Mouse (Mus musculus) cerebellum, postnatal 4 days (tissue): ENCODE measurements at regions not wholly inside any gene's neighbourhood (a gene's known extent, or its start where the extent isn't known, plus 50 kb on each side); places are given as distances from the start of the nearest gene placed in this dataset.
"Not testable (repeated sequence)": the region's sequence is repeated elsewhere in the genome, so short reads cannot be mapped to it uniquely, and the experiment has no call there.

Experiments
- DNase-seq, 2 experiments: peaks; one replicate each; pipeline ENCODE4 v3.0.0; 2022; ENCODE audit warnings: low spot score in 2 of 2, mixed read lengths in 1 of 2

DNA sequence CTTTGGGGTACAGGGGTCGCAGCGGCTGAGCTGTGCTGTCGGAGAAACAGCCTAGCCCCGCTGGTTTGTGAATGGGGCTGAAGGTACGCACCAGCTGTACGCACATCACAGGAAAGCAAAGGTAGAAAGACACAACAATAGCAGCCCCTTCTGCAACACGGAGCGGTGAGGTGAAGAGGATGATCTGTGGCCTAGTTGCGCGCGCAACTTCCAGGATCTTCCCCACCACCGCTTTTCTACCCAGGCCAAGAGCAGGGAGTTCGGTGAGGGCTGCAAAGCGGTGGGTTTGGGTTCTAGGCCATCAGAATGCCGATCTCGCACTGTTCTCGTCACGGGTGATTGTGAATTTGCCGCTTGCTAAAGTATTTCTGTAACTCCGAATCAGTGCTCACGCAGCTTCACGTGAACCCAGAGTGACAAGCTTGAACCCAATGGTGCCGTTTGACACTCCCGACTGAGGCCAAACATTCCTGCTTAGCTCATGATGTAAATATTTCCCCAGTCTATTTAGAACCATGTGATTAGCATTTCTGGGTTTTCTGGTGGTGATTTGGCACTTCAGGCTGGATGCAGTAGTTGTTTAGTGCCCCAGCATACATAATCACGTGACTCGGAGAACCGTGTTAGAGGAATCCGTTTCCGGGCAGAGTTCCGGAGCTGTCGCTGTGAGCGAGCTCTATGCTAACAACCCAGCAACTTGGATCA, 54.7 kb downstream of the Cryaa start:
- DNase-seq = no peak

DNA sequence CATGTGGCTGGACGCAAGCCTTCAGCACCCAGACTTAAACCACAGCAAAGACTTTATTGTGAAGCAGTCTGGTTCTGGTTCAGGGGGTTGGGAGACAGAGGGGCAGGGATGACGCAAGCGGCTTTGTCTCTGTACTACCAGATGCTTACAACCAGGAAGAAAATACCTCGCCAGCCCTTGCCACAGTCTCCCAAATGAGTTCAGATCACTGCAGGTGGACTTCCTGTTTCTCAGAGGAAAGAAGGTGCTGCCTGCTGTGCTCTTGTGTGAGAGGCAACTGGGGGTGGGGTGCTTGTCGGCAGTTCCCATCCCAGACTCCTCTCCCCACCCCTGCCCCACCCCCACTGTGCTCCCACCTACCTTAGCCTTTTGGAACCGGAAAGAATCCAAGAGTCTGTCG, 56.9 kb downstream of the Cryaa start:
- no peak for DNase-seq

DNA sequence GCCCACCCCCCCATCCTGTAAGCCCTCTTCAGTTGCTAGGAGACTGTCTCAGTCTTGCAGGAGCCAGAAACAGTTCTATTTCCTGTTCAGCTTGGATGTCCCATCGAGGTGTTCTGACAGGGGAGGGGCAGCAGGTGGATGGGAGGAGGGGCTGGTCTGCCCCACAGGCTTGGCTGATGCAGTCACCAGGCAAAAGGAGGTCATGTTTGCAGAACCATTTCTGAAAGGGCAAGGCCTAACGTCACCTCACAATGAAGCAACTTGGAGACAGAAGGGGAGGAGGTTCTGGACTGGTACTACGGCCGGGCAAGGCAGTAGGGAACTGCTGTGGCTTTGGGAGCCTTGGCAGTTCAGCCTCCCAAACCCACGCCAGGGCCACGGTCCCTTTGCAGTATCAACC, 59.1 kb downstream of the Cryaa start:
- DNase-seq = no peak

DNA sequence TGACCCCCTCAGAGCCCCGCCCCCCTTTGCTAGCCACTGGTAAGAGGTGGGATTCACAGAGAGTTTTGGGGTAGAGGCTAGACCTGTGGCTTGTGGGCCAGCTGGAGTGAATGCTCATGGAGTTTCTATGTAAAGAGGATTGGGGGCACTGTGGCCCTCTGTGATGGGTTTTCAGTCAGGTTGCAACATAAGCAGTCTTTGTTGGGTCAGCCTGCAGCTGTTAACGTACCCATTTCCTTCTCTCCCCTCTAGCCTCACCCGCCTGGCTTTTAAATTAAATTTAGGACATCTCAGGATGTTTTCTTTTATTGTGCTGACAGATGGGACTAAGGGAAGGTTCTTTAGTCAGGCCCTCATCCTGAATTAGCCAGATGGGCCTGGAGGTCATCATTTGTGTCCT, 60.6 kb downstream of the Cryaa start:
- DNase-seq = no peak

DNA sequence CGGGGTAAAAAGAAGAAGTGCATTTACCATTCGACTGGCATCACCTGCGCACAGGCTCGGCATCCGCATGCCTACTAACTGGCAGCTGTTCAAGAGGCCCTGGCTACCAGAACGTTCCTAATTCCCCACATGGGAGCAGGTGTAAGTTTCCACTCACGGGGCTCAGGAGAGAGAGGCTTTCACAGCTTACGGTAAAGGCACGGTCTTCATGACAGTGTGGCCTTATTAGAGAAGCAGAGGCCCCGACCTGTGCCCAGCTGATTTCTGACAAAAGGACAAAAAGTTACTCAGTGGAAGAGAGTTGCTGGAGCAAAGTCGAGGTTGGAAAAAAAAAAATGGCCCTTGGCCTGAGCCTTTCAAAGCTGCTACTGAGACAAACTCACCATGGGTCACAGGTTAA, 62.0 kb downstream of the Cryaa start:
- no peak for DNase-seq

DNA sequence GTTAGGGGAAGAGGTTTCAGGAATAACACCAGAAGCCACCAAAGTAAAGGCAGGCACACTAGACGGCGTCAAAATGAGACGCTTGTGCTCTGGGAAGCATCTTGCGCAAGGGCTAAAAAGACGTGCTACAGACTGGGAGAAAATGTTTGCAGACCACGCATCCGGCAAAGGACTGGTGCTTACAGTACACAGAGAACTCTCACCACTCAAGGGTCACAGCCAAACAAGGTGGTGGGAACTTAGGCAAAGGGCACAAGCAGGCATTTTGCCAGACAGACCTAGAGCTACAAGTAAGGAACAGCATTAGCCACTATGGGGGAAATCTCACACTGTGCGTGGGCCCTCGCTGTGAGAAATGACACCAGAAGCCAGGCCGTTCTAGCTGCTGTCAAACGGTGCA, 62.5 kb downstream of the Cryaa start:
- no peak for DNase-seq

DNA sequence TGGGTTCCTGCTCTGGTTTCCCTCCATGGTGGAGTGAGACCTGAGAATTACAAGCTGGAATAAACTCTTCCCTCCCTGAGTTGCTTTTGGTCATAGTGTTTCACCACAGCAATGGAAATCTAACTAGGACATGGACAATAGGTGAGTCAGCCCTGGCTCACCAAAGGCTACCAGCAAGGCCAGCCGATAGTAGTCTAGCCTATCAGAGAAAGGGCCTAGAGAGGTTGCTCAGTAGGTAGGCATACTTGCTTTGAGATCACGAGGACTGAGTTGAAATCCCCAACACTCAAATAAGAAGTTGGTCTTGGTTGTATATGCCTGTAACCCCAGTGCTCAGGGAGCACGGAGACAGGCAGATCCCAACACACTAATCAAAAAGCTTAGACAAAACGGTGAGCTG, 66.0 kb downstream of the Cryaa start:
- DNase-seq = no peak

DNA sequence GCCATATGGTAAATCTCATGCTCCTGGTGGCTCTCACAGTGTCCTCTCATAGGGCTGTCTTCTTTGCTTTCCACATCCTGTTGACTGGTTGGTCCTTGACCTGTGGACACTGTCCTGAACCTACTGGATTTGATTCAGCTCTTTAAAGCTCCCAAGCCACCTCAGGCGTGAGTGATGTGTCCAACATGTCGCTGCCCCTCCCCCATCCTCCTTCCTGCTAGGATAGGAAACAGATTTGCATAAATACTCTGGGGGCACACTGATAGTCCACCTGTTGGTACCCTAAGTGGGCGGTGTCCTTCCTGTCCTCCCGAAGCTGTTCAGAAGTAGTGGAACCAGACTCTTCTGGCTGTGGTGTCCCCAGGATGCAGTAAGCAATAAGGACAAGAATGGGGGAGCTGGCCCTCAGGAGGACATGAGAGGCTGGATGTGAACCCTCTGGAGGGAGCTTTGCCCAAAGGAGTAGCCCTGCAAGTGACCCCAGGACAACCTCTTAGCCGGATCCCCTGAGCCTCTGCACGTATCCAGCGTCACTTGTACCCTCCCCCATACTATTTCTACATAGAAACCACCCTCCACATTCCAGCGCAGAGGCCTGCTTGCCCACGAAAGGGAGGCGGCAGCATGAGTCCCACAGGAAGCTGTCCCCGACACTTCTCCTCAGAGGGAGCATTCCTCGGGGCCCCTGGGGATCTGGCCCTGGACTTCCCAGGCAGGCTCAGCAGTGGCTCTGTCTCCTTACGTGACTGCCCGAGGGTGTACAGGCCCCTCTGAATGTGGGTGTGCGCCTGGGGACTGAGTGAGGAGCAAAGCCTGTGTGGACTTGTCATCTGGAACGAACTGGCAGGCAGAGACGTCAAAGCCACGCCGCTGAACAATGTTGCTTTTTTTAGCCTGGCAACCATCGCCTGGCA, 68.8 kb downstream of the Cryaa start:
- DNase-seq = no peak

DNA sequence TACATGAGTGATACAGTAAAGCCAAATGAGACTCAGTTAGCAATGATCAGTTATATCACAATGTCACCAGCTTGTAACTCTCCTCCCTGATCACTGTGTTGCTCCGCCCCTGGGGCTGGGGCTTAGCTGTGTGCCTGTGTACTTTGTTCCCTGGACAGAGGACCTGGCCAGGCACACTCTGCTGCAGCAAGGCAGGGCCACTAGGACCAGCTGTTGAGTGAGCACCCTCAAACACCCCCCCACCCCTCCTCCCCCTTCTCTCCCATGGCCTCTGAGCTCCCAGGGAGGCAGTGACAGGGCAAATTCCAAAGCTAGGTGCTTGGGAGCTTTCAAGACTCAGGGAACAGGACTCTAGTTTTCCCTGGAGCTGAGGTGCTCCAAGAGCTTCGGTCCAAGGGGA, 70.0 kb downstream of the Cryaa start:
- DNase-seq = no peak

DNA sequence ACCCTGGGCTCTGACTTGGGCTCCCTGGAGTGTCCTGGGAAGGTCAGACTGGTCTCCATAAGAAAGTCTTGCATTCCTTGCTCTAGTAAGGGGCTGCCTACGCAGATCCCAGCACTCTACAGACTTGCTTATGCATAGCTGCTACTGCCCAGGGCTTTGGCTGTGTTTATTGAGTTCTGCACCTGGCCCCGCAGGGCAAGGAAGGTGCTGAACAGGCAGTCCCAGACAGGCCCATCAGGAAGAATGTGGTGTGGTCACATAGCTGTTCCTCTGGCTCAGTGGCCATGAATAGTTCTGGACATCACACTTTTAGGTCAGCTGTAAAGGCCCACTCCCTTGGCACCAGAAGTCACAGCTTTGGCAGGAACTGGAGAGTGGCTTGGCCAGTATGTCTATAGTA, 70.6 kb downstream of the Cryaa start:
- no peak for DNase-seq

DNA sequence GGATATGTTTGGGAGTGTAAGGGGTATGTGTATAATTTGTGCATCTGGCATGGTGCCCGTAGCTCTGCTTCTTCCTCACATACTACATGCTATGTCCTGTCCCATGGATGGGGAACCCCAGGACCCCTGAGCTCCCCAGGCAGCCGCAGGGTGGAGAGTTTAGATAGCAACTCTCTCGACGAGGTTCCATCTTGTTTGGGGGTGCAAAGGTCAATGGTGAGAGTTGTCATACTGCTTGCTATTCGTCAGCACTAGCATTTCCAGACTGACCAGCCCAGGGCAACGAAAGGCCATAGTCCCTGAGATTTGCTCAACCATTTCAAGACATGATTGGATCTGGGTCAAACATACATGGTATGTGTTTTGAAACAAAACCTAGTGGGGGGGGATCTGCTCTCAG, 71.4 kb downstream of the Cryaa start:
- no peak for DNase-seq

DNA sequence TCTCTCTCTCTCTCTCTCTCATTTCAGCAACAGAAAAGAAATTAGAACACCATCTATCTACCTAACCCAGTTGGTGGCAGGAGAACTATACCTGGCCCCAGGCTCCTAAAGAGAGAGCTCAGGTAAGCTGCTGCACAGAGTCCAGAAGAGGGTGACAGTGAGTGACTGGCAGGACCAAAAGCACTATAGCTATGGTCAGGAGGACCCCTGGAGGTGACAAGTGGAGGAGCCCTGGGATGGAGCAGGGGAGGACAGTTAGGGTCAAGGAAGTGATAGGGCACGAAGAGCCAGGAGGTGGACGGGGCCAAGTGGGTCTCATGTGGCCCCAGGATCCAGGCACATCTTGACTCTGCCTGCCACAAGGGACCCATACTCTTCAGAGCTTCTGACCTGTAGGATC, 73.7 kb downstream of the Cryaa start:
- DNase-seq = no peak

DNA sequence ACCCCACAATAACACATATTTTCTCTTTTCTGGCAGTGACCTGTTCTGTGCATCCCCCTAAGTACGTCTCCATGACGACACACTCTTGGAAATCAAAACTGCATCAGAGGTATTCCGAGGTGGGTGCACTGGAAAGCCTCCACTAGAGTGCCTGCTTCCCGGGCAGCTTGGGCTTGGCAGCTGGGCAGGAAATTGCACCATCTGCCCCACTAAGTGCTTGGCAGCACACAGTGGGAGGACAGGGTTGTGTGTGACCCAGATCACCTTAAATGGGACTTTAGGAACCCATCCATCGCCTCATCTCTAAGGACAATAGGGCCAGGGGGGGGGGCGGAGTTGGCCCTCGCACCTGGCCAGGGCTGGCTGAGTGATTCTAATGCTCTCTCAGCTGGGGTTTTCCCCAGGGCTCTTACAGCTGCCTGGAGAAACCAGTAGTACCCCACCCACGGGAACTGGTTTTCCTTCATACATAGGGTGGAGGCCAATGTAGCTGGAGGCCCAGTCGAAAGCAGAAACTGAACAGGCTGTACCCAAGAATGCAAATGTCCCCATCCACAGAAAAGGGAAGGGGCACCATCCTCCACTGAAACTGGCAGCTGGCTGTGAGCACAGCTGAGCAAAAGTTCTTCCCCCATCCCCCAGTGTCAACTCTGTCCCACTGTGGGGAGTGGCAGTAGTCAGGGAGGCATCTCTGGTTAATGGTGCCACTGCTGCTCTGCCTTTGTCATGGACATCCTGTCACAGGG, 75.7 kb downstream of the Cryaa start:
- DNase-seq = no peak

DNA sequence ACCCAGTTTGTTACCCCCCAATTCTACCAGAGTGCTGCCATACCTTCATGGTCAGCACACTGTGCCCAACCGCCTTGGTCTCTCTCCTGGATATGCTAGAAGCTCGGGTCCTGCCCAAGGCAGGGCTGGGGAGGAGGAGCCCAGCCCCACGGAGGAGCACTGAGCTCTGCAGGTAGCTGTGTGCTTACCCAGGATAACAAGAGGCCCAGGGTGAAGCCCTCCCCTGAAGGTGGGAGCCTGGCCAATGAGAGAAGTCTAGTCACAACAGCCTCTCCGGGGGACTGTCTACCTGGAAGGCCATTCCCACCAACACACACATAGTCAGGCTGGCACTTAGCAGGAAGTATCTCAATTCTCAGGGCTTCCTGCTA, 76.2 kb downstream of the Cryaa start:
- DNase-seq = no peak

DNA sequence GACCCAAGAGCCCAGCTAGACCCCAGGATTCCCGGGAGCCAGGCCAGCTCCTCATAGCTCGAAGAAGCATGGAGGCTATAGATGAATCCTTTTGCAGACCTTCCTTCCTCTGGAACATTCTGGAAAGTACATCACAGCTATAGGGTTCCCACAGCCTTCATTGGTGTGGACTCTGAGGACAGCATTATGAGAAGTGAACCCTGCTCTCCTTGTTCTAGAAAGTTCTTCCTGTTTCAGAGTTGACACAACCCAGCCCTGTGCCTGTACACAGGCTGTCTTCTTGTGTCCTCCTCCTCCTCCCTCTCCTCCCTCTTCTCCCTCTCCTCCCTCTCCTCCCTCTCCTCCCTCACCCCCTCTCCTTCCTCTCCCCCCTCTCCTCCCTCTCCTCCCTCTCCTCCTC, 82.9 kb downstream of the Cryaa start:
- no peak for DNase-seq

DNA sequence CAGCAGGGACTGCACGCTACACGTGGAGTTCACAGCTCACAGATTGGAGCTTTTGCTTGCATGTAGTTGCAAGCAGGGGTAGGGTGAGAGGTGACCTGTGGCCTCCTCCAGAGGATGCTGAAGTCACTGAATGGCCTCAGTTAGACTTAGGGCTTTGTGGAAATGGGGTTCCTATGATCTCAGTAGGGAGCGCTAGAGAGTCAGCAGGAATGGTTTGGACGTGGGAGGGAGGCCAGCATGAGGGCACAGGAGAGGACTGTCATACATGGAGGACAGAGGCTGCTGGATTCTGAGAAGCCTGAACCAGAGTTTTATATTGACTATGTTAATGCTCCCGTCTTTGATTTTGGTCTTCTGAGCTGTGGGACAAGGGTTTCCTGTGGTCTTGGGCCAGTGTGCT, 85.5 kb downstream of the Cryaa start:
- DNase-seq = no peak

DNA sequence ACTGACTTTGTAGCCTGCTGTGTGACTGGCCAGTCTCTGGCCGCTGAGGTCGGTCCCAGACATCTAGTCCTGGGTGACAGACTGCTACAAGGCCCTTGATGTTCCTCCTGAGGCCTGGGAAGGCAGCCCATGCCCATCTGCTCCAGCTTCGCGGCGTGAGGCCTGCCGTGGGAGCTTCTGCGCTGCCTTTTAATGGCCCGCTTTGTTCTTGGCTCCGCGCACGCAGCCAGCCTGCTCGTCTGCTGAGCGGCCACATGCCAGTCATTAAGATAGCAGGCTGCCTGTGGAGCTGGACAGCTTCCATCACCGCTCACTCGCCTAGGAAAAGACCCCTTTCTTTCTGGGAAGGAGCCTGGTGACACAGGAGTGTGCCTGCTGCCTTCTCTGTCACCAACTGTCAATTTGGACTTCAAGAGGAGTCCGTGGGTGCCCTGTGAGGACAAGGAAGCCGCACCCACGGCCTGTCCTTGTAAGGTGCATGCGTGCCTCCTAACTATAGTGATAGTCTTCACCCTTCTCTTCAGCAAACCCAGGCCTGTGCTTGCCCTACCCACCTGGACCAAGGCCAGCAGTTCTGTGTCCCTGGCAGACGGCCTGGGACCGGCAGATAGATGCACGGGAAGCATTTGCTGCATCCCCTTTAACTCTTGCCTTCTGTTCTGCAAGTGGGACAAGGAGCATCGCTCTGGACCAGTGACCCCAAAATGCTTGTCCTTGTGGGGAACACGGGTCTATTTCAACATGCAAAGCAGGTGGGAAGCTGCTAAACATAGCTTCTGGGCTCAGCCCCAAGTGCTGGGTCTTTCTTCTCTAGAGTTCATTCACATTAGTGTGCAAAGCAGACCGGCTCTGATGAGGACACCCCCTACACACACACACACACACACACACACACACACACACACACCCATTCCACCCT, 88.6 kb downstream of the Sik1 start:
- peak; percentile 65 to 94 for DNase-seq

DNA sequence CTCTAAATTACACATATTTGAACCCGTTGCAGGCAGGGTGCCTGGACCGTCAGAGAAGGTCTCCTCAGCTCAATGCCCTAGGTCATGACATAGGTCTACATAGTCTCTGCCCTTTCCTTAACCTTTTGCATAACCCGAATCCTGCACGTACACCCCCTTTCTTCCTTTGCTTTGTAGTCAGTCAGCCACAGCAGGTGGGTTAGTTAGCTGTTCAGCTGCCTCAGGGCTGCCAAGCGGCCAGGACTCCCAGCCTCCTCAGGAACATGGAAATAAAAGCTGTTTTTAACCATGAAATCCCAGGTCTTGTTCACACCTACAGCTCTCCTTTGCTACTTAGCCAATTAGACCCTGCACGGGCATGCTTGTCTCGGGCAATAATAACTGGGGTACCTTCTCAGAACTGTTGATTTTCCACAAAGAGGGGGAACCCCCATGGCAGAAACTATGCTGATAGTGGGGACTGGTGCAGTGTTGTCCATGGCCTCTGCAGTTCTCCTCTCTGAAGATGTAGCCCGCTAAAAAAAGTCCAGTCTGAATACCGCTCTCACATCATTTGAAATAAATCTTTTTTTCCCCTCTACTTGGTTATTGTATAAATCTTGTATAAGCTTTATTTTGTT, 83.3 kb downstream of the Sik1 start:
- no peak for DNase-seq

DNA sequence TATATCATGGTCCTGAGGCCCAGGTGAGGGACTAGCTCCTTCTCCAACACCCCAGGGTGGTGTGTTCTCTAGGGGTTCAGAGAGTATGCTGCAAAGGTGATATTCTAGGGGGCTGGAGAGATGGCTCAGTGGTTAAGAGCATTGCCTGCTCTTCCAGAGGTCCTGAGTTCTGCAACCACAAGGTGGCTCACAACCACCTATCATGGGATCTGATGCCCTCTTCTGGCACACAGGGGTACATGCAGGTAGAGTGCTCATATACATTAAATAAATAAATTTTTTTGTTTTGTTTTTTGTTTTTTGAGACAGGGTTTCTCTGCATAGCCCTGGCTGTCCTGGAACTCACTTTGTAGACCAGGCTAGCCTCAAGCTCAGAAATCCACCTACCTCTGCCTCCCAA, 81.7 kb downstream of the Sik1 start:
- DNase-seq = not testable (repeated sequence)

DNA sequence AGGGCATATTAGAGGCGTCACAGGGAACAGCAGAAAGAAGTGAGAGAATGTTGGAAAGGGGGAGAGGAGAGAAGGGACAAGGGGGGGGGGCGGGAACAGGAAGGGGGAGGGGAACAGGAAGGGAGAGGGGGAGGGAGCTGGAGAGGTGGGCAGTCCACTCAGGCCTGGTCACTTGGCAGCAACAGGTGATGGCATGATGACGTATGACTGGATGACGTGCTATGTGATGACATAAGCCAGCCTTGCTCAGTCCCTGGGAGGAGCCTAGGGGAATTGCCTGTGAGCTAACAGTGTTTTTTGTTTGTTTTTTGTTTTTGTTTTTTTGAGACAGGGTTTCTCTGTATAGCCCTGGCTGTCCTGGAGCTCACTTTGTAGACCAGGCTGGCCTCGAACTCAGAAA, 80.6 kb downstream of the Sik1 start:
- no peak for DNase-seq

DNA sequence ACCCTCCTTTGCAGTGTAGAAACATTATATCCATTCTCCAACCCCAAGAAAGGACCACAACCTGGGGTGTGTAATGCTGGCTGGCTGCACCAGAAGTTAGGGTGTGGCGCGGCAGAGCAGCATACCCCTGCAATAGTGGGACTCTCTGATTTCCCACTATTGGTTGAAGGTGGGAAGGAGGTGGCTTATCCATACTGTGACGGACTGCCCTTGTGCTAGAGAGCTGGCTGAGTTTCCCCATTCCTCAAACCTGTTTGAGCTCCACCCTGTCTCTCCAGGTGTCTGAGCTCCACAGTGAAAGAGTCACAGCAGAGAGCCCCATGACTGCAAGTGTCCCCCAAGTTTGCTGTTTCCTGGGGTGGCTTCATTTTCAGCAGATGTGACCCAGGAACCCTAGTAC, 79.6 kb downstream of the Sik1 start:
- no peak for DNase-seq
